Mouse (Mus musculus) telencephalon, adult 2 months (tissue): ENCODE measurements around the gene Gm49416.

ENCODE experiments used
- DNase-seq: peaks from one replicate; pipeline ENCODE4 v3.0.0-alpha.2; 2011; ENCODE audit warnings: low read depth, low spot score

The Gm49416 gene

DNA sequence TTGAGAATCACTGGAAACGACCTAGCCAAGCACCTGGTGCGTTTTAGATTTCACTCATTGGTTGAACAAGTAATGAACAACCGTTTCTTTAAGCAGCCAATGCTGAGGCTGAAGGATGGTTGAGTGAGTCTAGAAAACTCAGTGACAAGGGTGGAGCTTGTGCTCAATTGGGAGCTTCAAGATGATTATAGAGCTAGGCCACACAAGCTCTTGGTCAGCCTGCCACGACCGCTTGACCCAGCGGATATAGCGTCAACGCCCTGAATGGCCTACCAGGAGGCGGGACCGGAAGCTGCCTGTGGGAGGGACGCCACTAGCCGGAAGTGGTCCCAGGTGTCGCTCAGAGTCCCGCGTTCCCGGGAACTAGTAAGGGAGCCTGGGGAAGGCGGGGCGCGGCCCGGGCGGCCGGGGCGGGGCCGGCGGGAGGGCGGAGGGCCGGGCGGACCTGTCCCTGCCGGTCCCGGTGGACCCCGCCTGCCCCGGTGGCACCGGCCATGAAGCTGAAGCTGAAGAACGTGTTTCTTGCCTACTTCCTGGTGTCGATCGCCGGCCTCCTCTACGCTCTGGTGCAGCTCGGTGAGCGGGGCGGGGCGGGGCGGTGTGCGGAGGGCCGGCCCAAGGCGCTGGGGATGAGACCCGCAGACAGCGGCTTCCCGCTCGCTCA lies 31.5 kb downstream of the Gm49416 start, which contains the start of gene B3gat3:
Gene B3gat3 (plus strand): TSS at position 302 of the 664 bp plus-strand sequence.
- DNase-seq: peak; percentile 88

DNA sequence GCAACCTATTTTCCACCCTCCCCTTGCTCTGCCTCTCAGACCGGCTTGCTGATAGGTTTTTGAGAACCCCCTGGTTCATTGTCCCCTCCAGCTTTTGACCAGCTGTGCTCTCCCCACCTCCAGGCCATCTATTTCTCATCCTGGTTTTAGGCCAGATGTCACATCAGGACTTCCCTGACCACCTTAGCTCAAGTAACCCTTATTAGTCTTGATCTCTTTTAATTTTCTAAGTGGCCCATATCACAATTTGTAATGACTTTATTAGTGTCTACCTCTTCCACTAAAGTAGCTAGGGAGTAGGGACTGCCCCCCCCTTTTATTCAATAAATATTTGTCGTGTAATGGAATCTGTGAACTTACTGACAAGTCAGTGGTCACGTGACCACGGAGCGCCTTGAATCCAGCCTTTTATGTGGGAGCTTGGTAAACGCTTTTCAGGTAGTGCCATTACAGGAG lies 32.1 kb downstream of the Gm49416 start:
- DNase-seq: no peak

GRCm38 (mm10) chr19:8921741-8922140 lies 33.0 kb downstream of the Gm49416 start:
- no peak for DNase-seq

DNA sequence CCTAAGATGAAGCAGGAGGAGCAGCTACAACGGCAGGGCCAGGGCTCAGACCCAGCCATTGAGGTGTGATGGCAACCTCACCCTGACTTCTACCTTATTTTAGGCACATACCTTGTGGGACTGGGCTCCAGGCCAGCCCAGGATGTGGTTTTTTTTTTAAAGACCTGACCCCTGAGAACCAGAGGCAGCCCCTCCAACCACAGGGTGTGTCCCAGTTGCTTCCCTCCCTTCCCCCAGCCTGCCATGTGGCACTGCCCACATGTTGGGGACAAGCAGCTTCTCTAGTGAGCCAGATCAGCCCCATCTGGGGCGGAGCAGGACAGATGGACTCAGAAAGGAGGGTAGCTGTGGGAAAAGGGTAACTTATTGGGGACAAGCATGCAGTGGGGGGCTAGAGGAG lies 38.0 kb downstream of the Gm49416 start:
- no peak for DNase-seq

DNA sequence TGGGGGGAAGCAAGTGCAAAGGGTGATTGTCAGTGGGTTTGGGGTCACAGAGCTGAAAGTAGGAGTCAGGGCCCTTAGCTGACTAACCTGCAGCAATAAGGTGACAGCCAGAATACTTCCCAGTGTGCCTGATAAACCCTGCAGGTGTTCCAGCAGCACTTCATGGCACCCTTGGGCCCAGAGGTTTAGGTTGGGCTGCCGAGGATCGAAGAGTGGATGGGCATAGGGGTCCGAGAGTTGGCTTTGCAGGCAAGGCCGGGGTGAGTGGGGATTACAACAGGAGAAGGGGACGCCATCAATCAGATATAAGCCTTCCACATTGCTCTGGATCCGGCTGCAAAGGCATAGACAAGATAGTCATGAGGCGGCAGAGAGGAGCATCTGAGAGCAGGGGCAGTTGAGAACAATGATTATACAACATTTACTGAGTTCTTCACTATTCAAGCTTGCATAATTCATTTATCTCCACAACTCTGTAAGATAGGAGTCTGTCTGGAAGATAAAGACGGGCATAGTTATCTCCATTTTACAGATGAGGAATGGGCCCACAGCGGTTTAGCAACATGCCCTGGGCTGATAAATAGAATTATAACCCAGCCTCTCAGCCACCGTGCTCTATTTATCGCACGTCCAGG lies 39.3 kb downstream of the Gm49416 start:
- no peak for DNase-seq

GRCm38 (mm10) chr19:8928689-8929223 lies 40.0 kb downstream of the Gm49416 start:
- no peak for DNase-seq

- DNase-seq: no peak
Measured at GRCm38 (mm10) chr19:8929224-8930088, 40.7 kb downstream of the Gm49416 start, which contains the start of the genes Rom1 and Eml3. TSS of gene Rom1 (minus strand) at chr19:8929356. TSS of gene Eml3 (plus strand) at chr19:8929552.

DNA sequence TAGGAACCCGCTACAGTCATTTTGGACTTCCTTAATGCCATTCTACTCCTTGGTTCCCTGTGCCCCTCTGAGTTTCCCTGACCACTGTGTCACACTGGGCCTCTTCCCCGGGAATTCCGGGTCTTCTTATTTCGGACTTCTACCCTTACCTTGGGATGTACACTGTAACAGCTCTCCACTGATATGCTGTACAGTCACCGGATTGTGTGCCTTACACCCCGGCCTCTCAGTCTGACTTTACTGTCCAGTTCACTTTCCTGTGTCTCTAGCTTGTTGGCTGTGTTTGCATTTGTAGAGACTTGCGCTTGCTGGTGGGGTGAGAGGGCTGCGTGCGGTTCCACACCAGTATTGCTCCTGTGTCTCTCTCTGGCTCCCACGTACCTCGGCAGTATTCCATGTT lies 41.4 kb downstream of the Gm49416 start:
- no peak for DNase-seq

- no peak for DNase-seq
Measured at GRCm38 (mm10) chr19:8930771-8931170, 42.0 kb downstream of the Gm49416 start.

- no peak for DNase-seq
Measured at GRCm38 (mm10) chr19:8936736-8937135, 48.0 kb downstream of the Gm49416 start.

- no peak for DNase-seq
Measured at GRCm38 (mm10) chr19:8940526-8941133, 51.9 kb downstream of the Gm49416 start.

DNA sequence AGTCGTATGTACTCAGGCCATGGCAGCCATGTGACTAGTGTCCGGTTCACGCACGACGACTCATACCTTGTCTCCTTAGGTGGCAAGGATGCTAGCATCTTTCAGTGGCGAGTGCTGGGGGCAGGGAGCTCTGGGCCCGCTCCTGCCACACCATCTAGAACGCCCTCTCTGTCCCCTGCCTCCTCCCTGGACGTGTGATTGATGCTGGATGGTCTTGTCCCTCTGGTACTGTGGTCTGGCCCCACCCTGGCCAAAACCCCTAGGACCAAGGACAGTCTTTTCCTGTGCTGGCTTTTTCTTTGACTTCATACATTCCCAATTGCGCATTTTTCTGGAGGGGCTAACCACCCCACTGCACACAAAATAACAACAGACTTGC lies 52.4 kb downstream of the Gm49416 start:
- DNase-seq: no peak

DNA sequence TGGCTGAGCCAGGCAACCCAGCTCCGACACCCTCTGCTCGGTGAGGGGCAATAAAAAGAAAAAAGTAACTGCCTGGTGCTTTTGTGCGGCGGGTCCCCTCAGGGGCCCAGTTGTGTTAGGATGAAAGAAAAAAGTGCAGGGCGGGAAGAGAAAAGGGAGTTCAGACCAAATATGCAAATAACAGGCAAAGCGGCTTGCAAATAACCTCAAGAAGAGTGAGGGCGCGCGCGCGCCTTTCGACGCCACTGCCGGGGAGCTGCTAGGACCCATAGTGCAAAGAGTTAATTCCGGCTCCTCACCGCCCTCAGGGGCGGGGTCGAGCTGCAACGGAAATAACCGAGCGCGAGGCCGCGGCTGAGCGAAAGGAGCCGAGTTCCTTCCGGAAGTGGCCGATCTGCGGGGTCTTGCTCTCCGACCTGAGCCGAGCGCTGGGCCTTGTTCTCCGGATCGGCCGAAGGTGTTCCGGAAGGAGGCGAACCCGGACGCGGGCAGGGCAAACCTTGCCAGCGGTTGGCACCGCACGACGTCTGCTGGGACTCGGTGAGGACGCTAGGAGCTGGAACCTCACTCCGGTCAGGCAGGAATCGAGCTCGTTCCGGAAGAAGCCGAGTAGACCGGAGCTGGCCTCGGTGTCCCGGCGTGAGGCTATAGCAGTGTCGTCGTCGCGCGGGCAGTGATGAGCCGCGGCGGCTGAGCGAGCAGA lies 52.9 kb downstream of the Gm49416 start, which contains the start of gene Mta2:
Gene Mta2 (plus strand): TSS at position 361 of the 703 bp plus-strand sequence.
- peak; percentile 92 for DNase-seq

- no peak for DNase-seq
Measured at GRCm38 (mm10) chr19:8942276-8942964, 53.7 kb downstream of the Gm49416 start.

- no peak for DNase-seq
Measured at GRCm38 (mm10) chr19:8943047-8943446, 54.3 kb downstream of the Gm49416 start.

DNA sequence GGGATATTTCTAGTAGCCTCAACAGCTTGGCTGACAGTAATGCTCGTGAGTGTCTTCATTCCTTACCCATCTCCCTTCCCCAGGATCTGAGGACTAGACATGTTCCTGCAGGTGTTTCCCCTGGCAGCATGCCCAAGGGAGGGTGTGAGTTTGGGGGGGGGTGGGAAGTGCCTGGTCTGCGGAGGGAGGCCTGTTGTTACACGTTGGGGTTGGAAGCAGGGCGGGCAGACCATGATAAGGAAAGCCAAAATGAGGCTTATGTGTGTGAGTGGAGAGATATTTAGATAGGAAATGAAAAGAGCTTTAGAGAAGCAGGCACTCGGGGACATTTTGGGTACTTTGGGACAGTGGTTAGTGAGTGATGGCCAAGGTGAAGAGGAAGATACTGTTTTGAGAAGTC lies 55.3 kb downstream of the Gm49416 start:
- DNase-seq: no peak

DNA sequence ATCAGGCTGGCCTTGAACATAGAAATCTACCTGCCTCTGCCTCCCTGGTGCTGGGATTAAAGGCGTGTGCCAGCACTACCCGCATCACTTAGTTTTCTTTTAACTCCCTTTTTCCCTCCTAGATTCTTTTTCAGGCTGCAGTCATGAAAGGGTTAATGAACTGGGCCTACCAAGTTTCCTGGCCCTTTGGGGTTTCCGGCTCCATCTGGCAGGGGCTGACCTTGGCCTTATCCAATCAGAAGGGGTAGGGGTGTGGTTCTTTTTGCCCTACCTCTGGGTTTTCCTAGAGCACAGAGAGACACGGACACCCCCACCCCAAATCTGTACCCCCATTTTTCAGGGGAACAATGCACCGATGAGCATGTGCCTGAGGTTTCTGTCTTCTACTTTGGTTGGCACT lies 56.0 kb downstream of the Gm49416 start:
- DNase-seq: no peak
